Mouse (Mus musculus) embryonic facial prominence, embryonic 11.5 days (tissue): ENCODE results near the gene Erh. TPM values are rescaled to one million over a fixed set of nuclear protein-coding genes. Genes with fewer than 3 reads are reported as not detected.
A peak's percentile ranks its signal among the peaks of the same experiment; 100 is the strongest.

ENCODE experiments used
- ATAC-seq: fragments of 200-750 bp; cut with Nextera tagmentation; replicated peaks from 2 replicates; pipeline ENCODE4 v1.8.0; 2017; ENCODE audit warnings: low read depth; ENCODE audit not compliant: insufficient number of reproducible peaks, low FRiP score, low TSS enrichment
- DNase-seq: peaks from one replicate; pipeline ENCODE4 v3.0.0-alpha.2; 2015; ENCODE audit warnings: low spot score
- H3K27ac ChIP-seq: fragments of 300-500 bp; sonication (generic); replicated peaks from 2 replicates; pipeline ENCODE4 v1.5.1; 2014; ENCODE audit warnings: mild to moderate bottlenecking, low read depth, low read length, control low read depth
- H3K27me3 ChIP-seq: fragments of 300-500 bp; sonication (generic); 2 replicates; pipeline ENCODE4 v1.6.1; 2014; ENCODE audit warnings: mild to moderate bottlenecking, low read length, moderate library complexity, mixed read lengths; ENCODE audit not compliant: control insufficient read depth, insufficient read depth
- H3K36me3 ChIP-seq: fragments of 300-500 bp; sonication (generic); replicated peaks from 2 replicates; pipeline ENCODE4 v1.6.1; 2014; ENCODE audit warnings: low read depth, mild to moderate bottlenecking, low read length, moderate library complexity, mixed read lengths; ENCODE audit not compliant: control insufficient read depth, insufficient read depth
- H3K4me1 ChIP-seq: fragments of 300-500 bp; sonication (generic); 2 replicates; pipeline ENCODE4 v1.6.1; 2014; ENCODE audit warnings: low read length, mixed read lengths; ENCODE audit not compliant: control insufficient read depth, insufficient read depth
- H3K4me2 ChIP-seq: fragments of 300-500 bp; sonication (generic); 2 replicates; pipeline ENCODE4 v1.6.1; 2014; ENCODE audit warnings: low read depth, mild to moderate bottlenecking, control low read depth, low read length, moderate library complexity
- H3K4me3 ChIP-seq: fragments of 300-500 bp; sonication (generic); 2 replicates; pipeline ENCODE4 v1.5.1; 2014; ENCODE audit warnings: low read depth, low read length, control low read depth
- H3K9ac ChIP-seq: fragments of 300-500 bp; sonication (generic); replicated peaks from 2 replicates; pipeline ENCODE4 v1.6.1; 2014; ENCODE audit warnings: mild to moderate bottlenecking, control low read depth, low read length
- H3K9me3 ChIP-seq: fragments of 300-500 bp; sonication (generic); replicated peaks from 2 replicates; pipeline ENCODE4 v1.6.1; 2016; ENCODE audit warnings: mild to moderate bottlenecking, low read length, inconsistent platforms, mixed read lengths; ENCODE audit not compliant: control insufficient read depth
- WGBS: fragments of 180-500 bp; shearing (Covaris S2); extraction: QIAGEN DNeasy Blood & Tissue Kit; methylation state at CpG from one replicate; pipeline ENCODE4 v1.1.7; 2014; 5-methylcytosine and 5-hydroxymethylcytosine counted together
- polyA plus RNA-seq: library from polyadenylated mRNA; unstranded; fragments of >200 nt; fragmentation: Nextera tagmentation; extraction: Ambion mirVana; gene quantifications from 2 replicates; pipeline ENCODE4 v1.2.1, GENCODE M21; 2014

Erh gene
- polyA plus RNA-seq, 1 experiment from 2014 or later = 328 TPM

GRCm38 (mm10) chr12:80683554-80683953 is 39.4 kb upstream of the Erh start:
- no peaks in the 10 kb centered on the region for H3K9me3 ChIP-seq
- 90% methylated on average over 3 of the region's 3 CpGs for WGBS
- no peaks in the 10 kb centered on the region for H3K27me3 ChIP-seq
- no peak overlapping the region for H3K9ac ChIP-seq
- no peaks in the 10 kb centered on the region for H3K36me3 ChIP-seq
- no peak overlapping the region for H3K4me2 ChIP-seq
- no peak for DNase-seq
- ATAC-seq = no peak
- no peaks in the 10 kb centered on the region for H3K4me1 ChIP-seq
- no peak overlapping the region for H3K27ac ChIP-seq
- H3K4me3 ChIP-seq = no peak overlapping the region

GRCm38 (mm10) chr12:80681340-80681739 is 37.2 kb upstream of the Erh start:
- Histone ChIP-seq H3K27ac (no peak overlapping the region), H3K4me3 (no peak overlapping the region), H3K27me3 (no peaks in the 10 kb centered on the region), H3K4me2 (no peak overlapping the region), H3K4me1 (no peaks in the 10 kb centered on the region), H3K36me3 (no peaks in the 10 kb centered on the region; the same call in 1 of the 2 replicates), H3K9me3 (no peaks in the 10 kb centered on the region), H3K9ac (no peak overlapping the region)
- peak; percentile 51 for DNase-seq
- no peak; the same call in 1 of the 2 replicates for ATAC-seq
- 66% methylated on average over 1 of the region's 1 CpGs for WGBS

- no peaks in the 10 kb centered on the region; the same call in 1 of the 2 replicates for H3K36me3 ChIP-seq
These were observed 29.0 kb upstream of the Erh start for GRCm38 (mm10) chr12:80673170-80673569.

GRCm38 (mm10) chr12:80668391-80668790 is 24.2 kb upstream of the Erh start:
- Histone ChIP-seq H3K27ac (no peak overlapping the region), H3K9me3 (no peaks in the 10 kb centered on the region), H3K4me3 (no peak overlapping the region), H3K4me2 (no peak overlapping the region), H3K36me3 (no peaks in the 10 kb centered on the region), H3K27me3 (no peaks in the 10 kb centered on the region), H3K4me1 (no peaks in the 10 kb centered on the region), H3K9ac (no peak overlapping the region)
- DNase-seq = no peak
- no peak for ATAC-seq
- WGBS = 82% methylated on average over 2 of the region's 2 CpGs

More at GRCm38 (mm10) chr12:80673170-80673569, 29.0 kb upstream of the Erh start:
- DNase-seq (peak; percentile 75), ATAC-seq (no peak)
- Histone ChIP-seq H3K4me1 (no peaks in the 10 kb centered on the region), H3K4me3 (no peak overlapping the region), H3K9me3 (no peaks in the 10 kb centered on the region), H3K27me3 (no peaks in the 10 kb centered on the region), H3K4me2 (no peak overlapping the region), H3K27ac (no peak overlapping the region), H3K9ac (no peak overlapping the region)
- WGBS = 22% methylated on average over 3 of the region's 3 CpGs

- ATAC-seq = no peak
- DNase-seq = no peak
- Histone ChIP-seq H3K9me3 (no peaks in the 10 kb centered on the region), H3K27ac (no peak overlapping the region), H3K27me3 (no peaks in the 10 kb centered on the region), H3K4me2 (no peak overlapping the region), H3K36me3 (no peaks in the 10 kb centered on the region), H3K4me1 (no peaks in the 10 kb centered on the region), H3K4me3 (no peak overlapping the region), H3K9ac (no peak overlapping the region)
- 75% methylated on average over 2 of the region's 2 CpGs for WGBS
These were observed 19.8 kb upstream of the Erh start for GRCm38 (mm10) chr12:80663935-80664334.

GRCm38 (mm10) chr12:80662322-80662721 is 18.2 kb upstream of the Erh start:
- 92% methylated on average over 10 of the region's 10 CpGs for WGBS

GRCm38 (mm10) chr12:80658661-80659060 is 14.5 kb upstream of the Erh start:
- Histone ChIP-seq H3K4me2 (no peak overlapping the region), H3K9me3 (no peaks in the 10 kb centered on the region), H3K4me1 (no peaks in the 10 kb centered on the region), H3K27ac (no peak overlapping the region), H3K36me3 (no peaks in the 10 kb centered on the region), H3K4me3 (no peak overlapping the region), H3K9ac (no peak overlapping the region), H3K27me3 (no peaks in the 10 kb centered on the region)
- 87% methylated on average over 6 of the region's 6 CpGs for WGBS
- no peak for ATAC-seq
- DNase-seq = no peak

More at GRCm38 (mm10) chr12:80662322-80662721, 18.2 kb upstream of the Erh start:
- Histone ChIP-seq H3K27me3 (no peaks in the 10 kb centered on the region), H3K4me1 (no peaks in the 10 kb centered on the region), H3K36me3 (no peaks in the 10 kb centered on the region), H3K27ac (no peak overlapping the region), H3K9ac (no peak overlapping the region), H3K9me3 (no peaks in the 10 kb centered on the region), H3K4me3 (no peak overlapping the region), H3K4me2 (no peak overlapping the region)
- DNase-seq (no peak), ATAC-seq (no peak)

- no peak overlapping the region for H3K9ac ChIP-seq
- no peaks in the 10 kb centered on the region for H3K27me3 ChIP-seq
- H3K9me3 ChIP-seq = no peaks in the 10 kb centered on the region
- no peaks in the 10 kb centered on the region for H3K36me3 ChIP-seq
- H3K4me3 ChIP-seq = no peak overlapping the region
- no peak overlapping the region for H3K27ac ChIP-seq
- H3K4me1 ChIP-seq = no peaks in the 10 kb centered on the region
- no peak overlapping the region for H3K4me2 ChIP-seq
- no peak for ATAC-seq
- 86% methylated on average over 3 of the region's 3 CpGs for WGBS
- DNase-seq = no peak
These were observed 10.5 kb upstream of the Erh start for GRCm38 (mm10) chr12:80654659-80655025.
